Mouse (Mus musculus): Measurements from ENCODE around the gene Kirrel3.

Gene Kirrel3

GRCm38 (mm10) chr9:34593889-34594288 is 108.2 kb downstream of the Kirrel3 start:
- DNase-seq (ENCODE audit: extremely low read depth, insufficient read length, low spot score) = no peak

DNA sequence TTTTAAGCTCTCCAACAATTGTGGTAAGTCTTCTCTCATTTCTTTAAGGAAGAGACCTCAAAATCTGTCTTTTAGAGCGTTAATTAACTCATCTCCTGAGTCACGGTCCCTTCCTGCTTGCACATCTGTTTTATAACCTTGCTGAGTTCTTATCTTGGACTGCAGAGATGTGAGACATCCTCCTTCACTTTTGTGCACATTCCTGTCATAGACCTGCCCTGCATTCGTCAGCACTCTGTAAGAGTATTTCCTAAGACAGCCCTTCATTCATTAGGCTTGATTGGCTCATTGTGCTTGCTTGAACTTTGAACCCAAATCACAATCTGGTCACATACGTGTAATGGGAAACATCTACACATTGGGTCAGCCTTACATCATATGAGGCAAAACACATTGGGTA is 114.6 kb downstream of the Kirrel3 start:
- DNase-seq (ENCODE audit: extremely low read depth, insufficient read length, low spot score) = no peak

DNA sequence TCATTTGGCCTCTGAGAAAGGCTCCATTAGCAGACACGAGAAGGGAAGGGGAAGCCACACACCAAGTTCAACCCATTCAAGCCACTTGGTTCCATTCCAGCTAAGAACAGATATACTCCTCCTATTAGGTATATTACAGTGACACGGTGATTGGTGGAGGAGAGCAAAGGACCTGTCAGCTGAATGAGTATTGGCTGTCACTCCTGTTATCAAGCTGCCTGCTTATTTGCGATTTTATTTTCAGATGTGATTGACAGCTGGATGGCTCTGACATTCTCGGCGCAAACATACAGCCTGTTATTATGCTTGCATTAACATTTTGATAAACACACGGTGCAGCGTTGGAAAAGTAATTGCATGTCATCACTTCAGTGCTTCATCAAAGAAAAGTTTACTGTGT is 118.1 kb downstream of the Kirrel3 start:
- no peak for DNase-seq (ENCODE audit: extremely low read depth, insufficient read length, low spot score)

- no peak for DNase-seq (ENCODE audit: extremely low read depth, insufficient read length, low spot score)
These were observed 119.2 kb downstream of the Kirrel3 start for GRCm38 (mm10) chr9:34604931-34605330.

- no peak for DNase-seq (ENCODE audit: extremely low read depth, insufficient read length, low spot score)
These were observed 119.8 kb downstream of the Kirrel3 start for GRCm38 (mm10) chr9:34605486-34605885.

- DNase-seq (ENCODE audit: extremely low read depth, insufficient read length, low spot score) = no peak
These were observed 122.3 kb downstream of the Kirrel3 start for GRCm38 (mm10) chr9:34607976-34608375.

- no peak for DNase-seq (ENCODE audit: extremely low read depth, insufficient read length, low spot score)
These were observed 127.4 kb downstream of the Kirrel3 start for GRCm38 (mm10) chr9:34612886-34613769.

- DNase-seq (ENCODE audit: extremely low read depth, insufficient read length, low spot score) = no peak
These were observed 132.4 kb downstream of the Kirrel3 start for GRCm38 (mm10) chr9:34618099-34618498.

GRCm38 (mm10) chr9:34619913-34620312 is 134.2 kb downstream of the Kirrel3 start:
- no peak for DNase-seq (ENCODE audit: extremely low read depth, insufficient read length, low spot score)

DNA sequence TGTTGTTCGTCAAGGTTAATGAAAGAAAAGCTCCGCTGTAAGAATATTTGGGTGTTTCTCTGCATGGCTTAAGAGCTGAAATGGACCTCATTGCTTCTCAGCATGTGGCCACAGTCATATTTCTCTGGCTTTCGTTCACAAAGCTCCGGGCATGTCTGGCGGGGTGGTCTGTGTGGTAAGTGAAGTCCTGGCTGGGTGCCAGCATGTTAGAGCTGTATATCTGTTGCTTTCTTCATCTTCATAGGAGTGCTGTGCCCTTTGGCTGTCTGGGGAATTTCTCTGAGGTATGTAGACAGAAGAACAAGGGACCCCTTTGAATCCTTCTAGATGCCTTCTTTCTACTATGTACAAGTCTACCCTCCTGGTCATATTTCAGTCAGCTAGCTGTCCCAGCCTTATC is 137.8 kb downstream of the Kirrel3 start:
- no peak for DNase-seq (ENCODE audit: extremely low read depth, insufficient read length, low spot score)

DNA sequence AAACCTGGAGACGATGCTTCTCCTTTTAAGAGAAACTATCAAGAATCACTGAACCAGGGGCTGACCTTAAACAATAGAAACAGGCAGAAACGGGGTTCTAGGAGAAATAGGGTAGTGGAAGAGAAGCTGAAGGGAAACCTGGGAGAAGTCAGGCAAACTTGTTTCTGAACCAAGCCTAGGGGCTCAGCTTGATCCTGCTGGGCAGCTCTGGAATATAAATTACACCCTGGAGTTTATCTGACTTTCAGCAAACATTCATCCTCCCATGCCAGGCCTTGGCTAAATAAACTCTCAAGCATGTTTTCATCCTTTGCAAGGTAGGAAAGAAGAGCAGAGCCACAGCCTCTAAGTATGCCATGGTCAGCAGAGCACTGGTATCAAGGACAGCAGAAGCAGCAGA is 138.3 kb downstream of the Kirrel3 start:
- no peak for DNase-seq (ENCODE audit: extremely low read depth, insufficient read length, low spot score)

GRCm38 (mm10) chr9:34628841-34629240 is 143.1 kb downstream of the Kirrel3 start:
- DNase-seq (ENCODE audit: extremely low read depth, insufficient read length, low spot score) = no peak

- DNase-seq (ENCODE audit: extremely low read depth, insufficient read length, low spot score) = no peak
These were observed 150.0 kb downstream of the Kirrel3 start for GRCm38 (mm10) chr9:34635696-34636095.

DNA sequence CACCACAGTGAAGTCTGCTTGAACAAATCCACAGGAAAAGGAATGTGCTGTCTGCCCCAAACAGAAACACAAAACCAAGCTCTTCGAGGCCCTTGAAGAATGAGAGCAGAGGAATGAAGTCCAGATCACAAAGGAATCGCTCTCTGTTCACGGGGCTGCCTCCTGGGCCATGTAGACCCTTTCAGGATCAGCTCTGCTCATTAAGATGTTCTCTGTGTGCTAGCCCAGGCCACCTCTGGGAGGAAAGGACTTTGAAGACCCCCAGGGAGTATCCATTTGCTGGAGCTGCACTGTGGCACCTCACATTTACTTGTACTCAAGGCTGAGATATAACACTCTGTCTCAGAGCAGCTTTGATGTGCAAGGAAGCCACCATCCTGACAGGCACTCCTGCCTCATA is 158.2 kb downstream of the Kirrel3 start:
- no peak for DNase-seq (ENCODE audit: extremely low read depth, insufficient read length, low spot score)

DNA sequence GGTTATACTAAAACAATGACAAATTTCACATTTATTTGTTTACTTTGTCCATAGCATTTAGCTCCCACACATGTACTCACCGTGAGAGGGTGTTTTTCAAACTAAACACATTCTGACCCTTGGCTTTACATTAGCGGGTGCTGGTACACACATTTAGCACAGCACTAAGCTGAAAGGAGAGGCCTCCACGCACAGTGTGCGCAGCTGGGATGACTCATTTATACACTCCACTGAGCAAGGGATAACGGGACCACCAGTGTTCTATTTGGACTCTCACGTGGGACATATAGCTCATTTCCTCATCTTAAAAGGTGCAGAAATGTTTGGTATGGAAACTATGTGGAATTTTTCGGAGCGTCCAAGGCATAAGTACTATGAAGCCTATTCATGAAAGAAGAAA is 158.7 kb downstream of the Kirrel3 start:
- no peak for DNase-seq (ENCODE audit: extremely low read depth, insufficient read length, low spot score)

DNA sequence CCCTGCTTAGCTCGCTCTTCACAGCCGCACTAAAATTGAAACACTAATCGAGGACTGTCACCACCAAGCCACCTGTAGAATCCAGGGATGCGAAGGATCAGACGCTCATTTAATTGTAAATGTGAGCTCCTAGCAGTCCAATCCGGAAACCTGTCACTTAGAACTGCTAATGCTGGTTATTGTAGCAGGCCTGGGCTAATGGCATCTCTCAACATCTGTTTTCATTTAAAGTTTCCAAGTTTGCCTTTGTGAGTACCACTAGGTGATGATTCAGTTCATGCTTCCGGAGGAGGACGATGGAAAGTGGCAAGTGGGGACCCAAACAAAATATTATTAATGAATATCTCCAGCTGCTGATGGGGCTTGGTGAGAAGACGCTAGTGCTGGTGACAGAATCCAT is 161.1 kb downstream of the Kirrel3 start:
- no peak for DNase-seq (ENCODE audit: extremely low read depth, insufficient read length, low spot score)

DNA sequence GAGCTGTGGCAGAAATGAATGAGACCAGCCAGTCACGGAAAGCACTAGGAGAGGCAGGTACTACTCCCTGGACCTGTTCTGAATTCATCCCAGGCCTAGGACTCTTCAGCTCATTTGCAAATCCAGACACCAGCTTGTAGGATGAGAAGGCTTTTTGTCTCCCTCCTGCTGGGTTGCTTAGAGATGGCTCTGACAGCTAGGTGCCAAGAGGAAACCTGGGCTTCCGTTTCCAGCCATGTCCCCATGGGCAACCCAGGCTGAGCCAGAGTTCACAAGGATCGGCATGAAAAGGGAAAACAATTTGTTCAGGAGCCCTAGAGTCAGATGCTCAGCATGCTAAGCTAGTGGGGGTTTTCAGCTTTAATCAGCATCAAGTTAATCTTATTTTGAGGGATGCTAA is 166.6 kb downstream of the Kirrel3 start:
- DNase-seq (ENCODE audit: extremely low read depth, insufficient read length, low spot score) = no peak

DNA sequence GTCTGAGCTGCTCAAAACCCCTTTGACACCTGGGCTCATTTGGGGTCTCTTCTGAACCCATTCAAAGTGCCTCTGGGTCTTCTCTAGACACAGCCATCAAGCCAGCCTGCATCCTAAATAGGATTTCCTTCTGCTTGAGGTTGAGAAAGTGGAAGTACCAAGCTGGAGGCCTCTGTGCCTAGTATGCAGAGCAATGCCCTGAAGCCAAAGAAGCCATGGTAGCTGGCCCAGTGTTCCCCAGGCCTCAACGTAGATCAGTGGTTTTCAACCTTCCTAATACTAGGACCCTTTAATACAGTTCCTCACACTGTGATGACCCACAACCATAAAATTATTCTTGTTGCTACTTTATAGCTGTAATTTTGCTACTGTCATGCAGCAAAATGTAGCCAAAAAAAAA is 167.4 kb downstream of the Kirrel3 start:
- no peak for DNase-seq (ENCODE audit: extremely low read depth, insufficient read length, low spot score)

- DNase-seq (ENCODE audit: extremely low read depth, insufficient read length, low spot score) = no peak
These were observed 174.9 kb downstream of the Kirrel3 start for GRCm38 (mm10) chr9:34660566-34660965.

- no peak for DNase-seq (ENCODE audit: extremely low read depth, insufficient read length, low spot score)
These were observed 177.7 kb downstream of the Kirrel3 start for GRCm38 (mm10) chr9:34663412-34663811.

DNA sequence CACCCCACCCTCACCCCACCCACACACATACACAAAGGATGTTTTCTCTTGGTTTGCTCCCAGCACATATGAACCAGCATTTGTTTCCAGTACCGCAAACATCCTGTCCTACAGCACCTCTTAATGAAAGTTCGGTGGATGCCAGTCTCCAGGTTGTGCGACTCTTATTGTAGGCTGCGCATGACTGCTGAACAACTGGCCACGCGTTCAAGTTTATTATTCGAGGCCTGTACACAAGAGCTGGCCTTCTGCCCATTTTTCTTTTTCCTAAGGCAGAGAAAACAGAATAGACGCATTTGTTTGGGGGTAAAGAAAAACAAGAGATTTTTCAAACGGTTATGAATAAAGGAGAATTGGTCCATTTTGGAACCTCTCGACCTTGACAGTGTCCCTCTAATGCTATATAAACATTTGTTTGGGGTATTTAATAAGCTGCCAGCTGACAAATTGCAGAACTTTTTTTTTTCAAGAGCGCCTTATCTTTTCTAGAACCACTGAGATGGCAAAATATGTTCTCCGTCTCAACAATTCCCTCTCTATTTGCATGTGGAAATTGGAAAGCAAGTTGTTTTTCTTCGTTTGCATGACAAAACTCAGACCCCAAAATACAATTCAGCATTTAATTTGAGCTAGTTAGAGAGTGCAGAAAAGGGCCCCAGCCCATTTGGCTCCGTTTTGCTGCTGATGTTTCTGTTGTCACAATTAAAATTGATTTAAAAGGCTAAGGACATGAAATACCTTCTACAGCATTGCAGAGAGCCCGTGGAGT is 179.9 kb downstream of the Kirrel3 start:
- no peak for DNase-seq (ENCODE audit: extremely low read depth, insufficient read length, low spot score)

GRCm38 (mm10) chr9:34667182-34667581 is 181.5 kb downstream of the Kirrel3 start:
- no peak for DNase-seq (ENCODE audit: extremely low read depth, insufficient read length, low spot score)
